Mouse (Mus musculus): Measurements from ENCODE around the gene Hoxb9. TPM values are rescaled to one million over a fixed set of nuclear protein-coding genes. Genes with fewer than 3 reads are reported as not detected.
A peak's percentile ranks its signal among the peaks of the same experiment; 100 is the strongest.

The Hoxb9 gene
- polyA plus RNA-seq, 1 experiment from 2014 or later, result 0.75 TPM

GRCm38 (mm10) chr11:96319071-96319902, 48.0 kb downstream of the Hoxb9 start:
- under 1% methylated on average over 34 of the region's 34 CpGs for WGBS
- Histone ChIP-seq H3K9me3 (no peaks in the 10 kb centered on the region), H3K27me3 (ENCODE audit: insufficient read depth, poor library complexity, severe bottlenecking) (peaks cover 99% of the 10 kb centered on the region), H3K36me3 (no peaks in the 10 kb centered on the region), H3K27ac (peak overlapping the region; percentile 89), H3K4me3 (peak overlapping the region; percentile 71), H3K4me1 (peaks cover 28% of the 10 kb centered on the region)
- no peak for DNase-seq (ENCODE audit: low spot score)

GRCm38 (mm10) chr11:96319910-96320309, 48.7 kb downstream of the Hoxb9 start:
- H3K27me3 ChIP-seq (ENCODE audit: insufficient read depth, poor library complexity, severe bottlenecking), result peaks cover 99% of the 10 kb centered on the region
- H3K9me3 ChIP-seq, result no peaks in the 10 kb centered on the region
- H3K36me3 ChIP-seq, result no peaks in the 10 kb centered on the region
- peak overlapping the region; percentile 71 for H3K4me3 ChIP-seq
- under 1% methylated on average over 29 of the region's 29 CpGs for WGBS
- peaks cover 24% of the 10 kb centered on the region for H3K4me1 ChIP-seq
- DNase-seq (ENCODE audit: low spot score), result no peak
- H3K27ac ChIP-seq, result peak overlapping the region; percentile 89

- Histone ChIP-seq H3K4me3 (peak overlapping the region; percentile 71), H3K36me3 (no peaks in the 10 kb centered on the region), H3K9me3 (no peaks in the 10 kb centered on the region), H3K27ac (peak overlapping the region; percentile 89; the same call in 1 of the 2 replicates), H3K4me1 (peaks cover 25% of the 10 kb centered on the region), H3K27me3 (ENCODE audit: insufficient read depth, poor library complexity, severe bottlenecking) (peaks cover 99% of the 10 kb centered on the region)
- 6% methylated on average over 17 of the region's 17 CpGs for WGBS
- DNase-seq (ENCODE audit: low spot score), result no peak
Observed at GRCm38 (mm10) chr11:96320688-96321087, 49.4 kb downstream of the Hoxb9 start.

DNA sequence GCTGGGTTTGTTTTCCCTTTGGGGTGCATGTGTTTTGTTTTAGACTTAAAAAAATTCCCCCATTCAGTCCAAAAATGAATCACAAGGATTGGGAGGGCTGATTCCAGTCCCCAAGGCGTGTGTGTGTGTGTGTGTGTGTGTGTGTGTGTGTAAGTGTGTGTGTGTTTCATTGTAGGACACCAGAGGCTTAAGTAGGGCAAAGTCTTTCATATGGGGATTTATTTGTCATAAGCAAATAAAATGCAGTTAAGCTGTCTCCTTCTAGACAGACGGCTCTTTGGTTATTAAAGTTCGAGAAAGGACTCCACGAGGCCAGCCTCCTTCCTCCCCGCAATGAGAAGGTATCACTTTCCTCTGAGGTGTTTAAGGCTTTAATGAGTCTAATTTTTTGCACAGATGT, 50.6 kb downstream of the Hoxb9 start:
- Histone ChIP-seq H3K27ac (no peak overlapping the region), H3K27me3 (ENCODE audit: insufficient read depth, poor library complexity, severe bottlenecking) (peaks cover 99% of the 10 kb centered on the region), H3K4me3 (peak overlapping the region; percentile 4; the same call in 1 of the 2 replicates), H3K36me3 (no peaks in the 10 kb centered on the region), H3K4me1 (peaks cover 31% of the 10 kb centered on the region), H3K9me3 (no peaks in the 10 kb centered on the region)
- whole genome bisulfite sequencing, result 29% methylated on average over 5 of the region's 5 CpGs
- no peak for DNase-seq (ENCODE audit: low spot score)

- no peaks in the 10 kb centered on the region for H3K36me3 ChIP-seq
- no peak for DNase-seq (ENCODE audit: low spot score)
- no peaks in the 10 kb centered on the region for H3K9me3 ChIP-seq
- H3K4me1 ChIP-seq, result peaks cover 31% of the 10 kb centered on the region
- 14% methylated on average over 6 of the region's 6 CpGs for WGBS
- peak overlapping the region; percentile 47; the same call in 1 of the 2 replicates for H3K27ac ChIP-seq
- H3K27me3 ChIP-seq (ENCODE audit: insufficient read depth, poor library complexity, severe bottlenecking), result peaks cover 99% of the 10 kb centered on the region
- H3K4me3 ChIP-seq, result no peak overlapping the region
Observed at GRCm38 (mm10) chr11:96322738-96323137, 51.5 kb downstream of the Hoxb9 start.

DNA sequence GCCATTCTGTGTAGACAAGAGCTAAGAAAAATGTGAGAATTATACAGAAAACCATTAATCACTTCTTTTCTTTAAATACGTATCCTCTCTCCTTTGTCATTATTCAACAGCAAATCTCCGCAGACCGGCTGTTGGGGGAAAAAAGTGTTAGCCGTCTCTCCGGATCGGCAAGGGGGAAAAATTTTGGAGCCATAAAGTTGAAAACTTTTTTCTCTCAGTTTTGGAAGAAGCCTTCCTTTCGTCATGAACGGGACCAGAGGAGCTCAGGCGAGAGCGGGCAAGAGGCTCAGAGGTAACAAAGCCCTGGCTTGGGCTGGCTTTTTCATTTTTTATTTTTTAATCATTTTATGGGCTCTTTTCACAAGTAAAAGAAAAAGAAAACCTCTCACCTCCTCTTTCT, 51.9 kb downstream of the Hoxb9 start, which contains the start of gene Hoxb3:
Gene Hoxb3, plus strand, starts transcription at position 173 of the 400 bp plus-strand sequence.
- H3K36me3 ChIP-seq, result no peaks in the 10 kb centered on the region
- WGBS, result 16% methylated on average over 10 of the region's 10 CpGs
- DNase-seq (ENCODE audit: low spot score), result no peak
- no peaks in the 10 kb centered on the region for H3K9me3 ChIP-seq
- H3K4me1 ChIP-seq, result peaks cover 28% of the 10 kb centered on the region
- peak within 1 kb of the TSS; percentile 29; the same call in 1 of the 2 replicates for H3K4me3 ChIP-seq
- H3K27me3 ChIP-seq (ENCODE audit: insufficient read depth, poor library complexity, severe bottlenecking), result peaks cover 99% of the 10 kb centered on the region
- peak within 1 kb of the TSS; percentile 59; the same call in 1 of the 2 replicates for H3K27ac ChIP-seq

- no peaks in the 10 kb centered on the region for H3K36me3 ChIP-seq
- no peaks in the 10 kb centered on the region for H3K9me3 ChIP-seq
- peak overlapping the region; percentile 59; the same call in 1 of the 2 replicates for H3K27ac ChIP-seq
- peaks cover 21% of the 10 kb centered on the region for H3K4me1 ChIP-seq
- 4% methylated on average over 5 of the region's 5 CpGs for WGBS
- H3K27me3 ChIP-seq (ENCODE audit: insufficient read depth, poor library complexity, severe bottlenecking), result peaks cover 100% of the 10 kb centered on the region
- no peak for DNase-seq (ENCODE audit: low spot score)
- peak overlapping the region; percentile 29; the same call in 1 of the 2 replicates for H3K4me3 ChIP-seq
Observed at GRCm38 (mm10) chr11:96324125-96324524, 52.9 kb downstream of the Hoxb9 start.

GRCm38 (mm10) chr11:96324965-96325364, 53.7 kb downstream of the Hoxb9 start:
- H3K9me3 ChIP-seq, result no peaks in the 10 kb centered on the region
- DNase-seq (ENCODE audit: low spot score), result no peak
- H3K27me3 ChIP-seq (ENCODE audit: insufficient read depth, poor library complexity, severe bottlenecking), result peaks cover 100% of the 10 kb centered on the region
- H3K36me3 ChIP-seq, result no peaks in the 10 kb centered on the region
- peak overlapping the region; percentile 77 for H3K27ac ChIP-seq
- no peak overlapping the region for H3K4me3 ChIP-seq
- WGBS, result 9% methylated on average over 8 of the region's 8 CpGs
- H3K4me1 ChIP-seq, result peaks cover 14% of the 10 kb centered on the region

DNA sequence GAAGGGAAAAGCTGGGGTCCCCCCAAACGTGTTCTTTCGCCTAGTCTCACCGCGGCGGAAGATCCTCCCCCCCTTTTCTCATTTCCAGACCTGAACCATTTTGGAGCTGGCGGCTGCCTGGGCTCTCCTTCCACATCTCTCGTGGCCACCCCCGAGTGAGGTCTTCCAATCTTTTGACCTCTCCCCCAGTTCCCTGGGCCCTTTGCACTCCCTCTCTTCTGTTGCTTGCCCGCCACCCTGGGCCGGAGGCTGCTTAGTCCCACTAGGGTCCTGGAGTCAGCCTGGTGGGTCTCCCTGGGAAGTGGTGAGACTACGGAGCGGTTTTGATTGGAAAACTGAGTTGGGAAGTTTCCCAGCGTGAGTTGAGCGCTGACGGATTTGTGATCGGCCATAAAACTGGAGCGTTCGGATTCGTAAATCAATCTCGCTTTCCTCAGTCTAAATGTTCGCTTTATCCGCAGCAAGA, 54.5 kb downstream of the Hoxb9 start:
- DNase-seq (ENCODE audit: low spot score), result no peak
- 4% methylated on average over 22 of the region's 22 CpGs for WGBS
- H3K27ac ChIP-seq, result peak overlapping the region; percentile 77
- peak overlapping the region; percentile 39 for H3K4me3 ChIP-seq
- peaks cover 12% of the 10 kb centered on the region; the same call in 1 of the 2 replicates for H3K4me1 ChIP-seq
- no peaks in the 10 kb centered on the region for H3K36me3 ChIP-seq
- H3K9me3 ChIP-seq, result no peaks in the 10 kb centered on the region
- H3K27me3 ChIP-seq (ENCODE audit: insufficient read depth, poor library complexity, severe bottlenecking), result peaks cover 100% of the 10 kb centered on the region

MicroRNA genes within 50 kb of the gene (microRNA counts, 519-probe panel; counts per million panel counts)
- microRNA mmu-miR-10a (5,279 counts per million, percentile 45 among the panel's probes with 10 or more counts), microRNA mmu-miR-196a (not detected)

Small RNA genes lying within 50 kb of the gene (microRNA-seq; reads per million reads assigned to microRNA genes)
- gene Mir10a, result 1,347 reads per million, percentile 81 among the genes with 10 or more reads in this experiment
- gene Mir196a-1, result 1.0 reads per million

Other genes starting within 250 kb of the Hoxb9 start
- gene Gip, start 246.9 kb upstream of the Hoxb9 start, polyA plus RNA-seq (2016; fragmentation: Nextera tagmentation; extraction: Ambion mirVana), result not detected in 2 replicates
- 88.3 and 102 TPM in 2 replicates for gene Snf8, start 236.6 kb upstream of the Hoxb9 start, polyA plus RNA-seq (2016; fragmentation: Nextera tagmentation; extraction: Ambion mirVana)
- 35.2 and 44.4 TPM in 2 replicates for gene Ube2z, start 206.1 kb upstream of the Hoxb9 start, polyA plus RNA-seq (2016; fragmentation: Nextera tagmentation; extraction: Ambion mirVana)
- gene Atp5g1, start 195.8 kb upstream of the Hoxb9 start, polyA plus RNA-seq (2016; fragmentation: Nextera tagmentation; extraction: Ambion mirVana), result 1,240 and 1,624 TPM in 2 replicates
- 0.13 TPM in 1 of 2 replicates, not detected in the other for gene Calcoco2, start 159.5 kb upstream of the Hoxb9 start, polyA plus RNA-seq (2016; fragmentation: Nextera tagmentation; extraction: Ambion mirVana)
- gene Ttll6, start 137.7 kb upstream of the Hoxb9 start, polyA plus RNA-seq (2016; fragmentation: Nextera tagmentation; extraction: Ambion mirVana), result not detected in 2 replicates
- not detected in 2 replicates for gene Hoxb13, start 77.1 kb upstream of the Hoxb9 start, polyA plus RNA-seq (2016; fragmentation: Nextera tagmentation; extraction: Ambion mirVana)
- gene Hoxb8, start 10.4 kb downstream of the Hoxb9 start, polyA plus RNA-seq (2016; fragmentation: Nextera tagmentation; extraction: Ambion mirVana), result 0.30 TPM in 1 of 2 replicates, not detected in the other
- 0.11 and 1.3 TPM in 2 replicates for gene Hoxb7, start 15.2 kb downstream of the Hoxb9 start, polyA plus RNA-seq (2016; fragmentation: Nextera tagmentation; extraction: Ambion mirVana)
- 0.42 and 2.2 TPM in 2 replicates for gene Hoxb6, start 21.0 kb downstream of the Hoxb9 start, polyA plus RNA-seq (2016; fragmentation: Nextera tagmentation; extraction: Ambion mirVana)
- gene Hoxb5, start 31.9 kb downstream of the Hoxb9 start, polyA plus RNA-seq (2016; fragmentation: Nextera tagmentation; extraction: Ambion mirVana), result 1.0 and 5.2 TPM in 2 replicates
- 0.31 and 2.0 TPM in 2 replicates for gene Hoxb4, start 46.8 kb downstream of the Hoxb9 start, polyA plus RNA-seq (2016; fragmentation: Nextera tagmentation; extraction: Ambion mirVana)
- gene Hoxb3, start 51.9 kb downstream of the Hoxb9 start, polyA plus RNA-seq (2016; fragmentation: Nextera tagmentation; extraction: Ambion mirVana), result 0.42 and 1.8 TPM in 2 replicates
- gene Hoxb2, start 79.1 kb downstream of the Hoxb9 start, polyA plus RNA-seq (2016; fragmentation: Nextera tagmentation; extraction: Ambion mirVana), result 5.7 and 27.6 TPM in 2 replicates
- gene Hoxb1, start 94.3 kb downstream of the Hoxb9 start, polyA plus RNA-seq (2016; fragmentation: Nextera tagmentation; extraction: Ambion mirVana), result 0.20 and 3.3 TPM in 2 replicates
- gene Skap1, start 193.1 kb downstream of the Hoxb9 start, polyA plus RNA-seq (2016; fragmentation: Nextera tagmentation; extraction: Ambion mirVana), result 0.30 and 0.69 TPM in 2 replicates

All from heart, embryonic 10.5 days (tissue).